ENCODE assay signal across 8 mouse cellular contexts in genomic region chr11:86756156-86757141, GRCm38 (mm10). TPM values are rescaled to one million over a fixed set of nuclear protein-coding genes. Genes with fewer than 3 reads are reported as not detected.
DNase-seq lines count a peak whose midpoint lies in the region.

No protein-coding gene starts in this region.

- peak overlapping the region; percentile 98 for H3K4me3 ChIP-seq in hindbrain, embryonic 10.5 days

- H3K4me1 ChIP-seq in hindbrain, embryonic 10.5 days (replicated peaks): peaks cover 30% of the 10 kb centered on the region

- 8% methylated on average over 31 of the region's 31 CpGs for WGBS in hindbrain, embryonic 10.5 days

- peaks cover 13% of the 10 kb centered on the region; the same call in 1 of the 2 replicates for H3K36me3 ChIP-seq in hindbrain, embryonic 10.5 days

- H3K27ac ChIP-seq in hindbrain, embryonic 10.5 days: peak overlapping the region; percentile 98

- DNase-seq in MN1 (ENCODE audit: low spot score): peak; percentile 57
- peak; percentile 70 for DNase-seq in cerebellum, adult 11-12 months
- DNase-seq in forelimb bud, embryonic 11.5 days (ENCODE audit: low read depth, low spot score): peak; percentile 26
- DNase-seq in hindbrain, embryonic 10.5 days (ENCODE audit: low spot score): peak; percentile 4
- peak; percentile 58 for DNase-seq in left cerebral cortex, adult 11 months (ENCODE audit: low spot score)
- peak; percentile 47 for DNase-seq in lung, postnatal 25 days (ENCODE audit: low spot score)
- peak; percentile 72 to 81 for DNase-seq in right cerebral cortex, postnatal 10 days (ENCODE audit: low spot score in 2 of 2)
- DNase-seq in urinary bladder, postnatal 25 days (ENCODE audit: low spot score): peak; percentile 36

- H3K9me3 ChIP-seq in hindbrain, embryonic 10.5 days: no peaks in the 10 kb centered on the region

- H3K27me3 ChIP-seq in hindbrain, embryonic 10.5 days (ENCODE audit: insufficient read depth, poor library complexity, severe bottlenecking): no peaks in the 10 kb centered on the region

RNA-seq across cellular contexts. Expression of gene Cltc, which starts 0.9 kb away (rescaled TPM):
- polyA plus RNA-seq in hindbrain, embryonic 10.5 days (2016; fragmentation: Nextera tagmentation; extraction: Ambion mirVana): 138 and 139 TPM in 2 replicates

RNA-seq across cellular contexts. Expression of gene Dhx40, which starts 51.1 kb away (rescaled TPM):
- 34.1 and 37.8 TPM in 2 replicates for polyA plus RNA-seq in hindbrain, embryonic 10.5 days (2016; fragmentation: Nextera tagmentation; extraction: Ambion mirVana)

Comparison
In these comparisons a context has a peak if more than half of its experiments do, and no peak if none do; other contexts are left out.
1. Peak in every context shown above with its lines: DNase-seq, H3K4me3 ChIP-seq and H3K27ac ChIP-seq.
2. DNase-seq: peak in every context shown above with its lines; median percentile 76 in right cerebral cortex, postnatal 10 days; 70 in cerebellum, adult 11-12 months; 58 in left cerebral cortex, adult 11 months; 57 in MN1; 47 in lung, postnatal 25 days; 36 in urinary bladder, postnatal 25 days; 26 in forelimb bud, embryonic 11.5 days; 4 in hindbrain, embryonic 10.5 days.